Mouse (Mus musculus) heart, embryonic 14.5 days (tissue): ENCODE measurements around the gene Mlkl. TPM values are rescaled to one million over a fixed set of nuclear protein-coding genes. Genes with fewer than 3 reads are reported as not detected.
"Not testable (repeated sequence)": the region's sequence is repeated elsewhere in the genome, so short reads cannot be mapped to it uniquely, and the experiment has no call there.

Experiments used
- ATAC-seq: fragments of 200-750 bp; cut with Nextera tagmentation; 2 replicates; pipeline ENCODE4 v1.8.0; 2017; ENCODE audit warnings: low read depth, moderate TSS enrichment; ENCODE audit not compliant: insufficient number of reproducible peaks, insufficient read depth, low FRiP score
- H3K27ac ChIP-seq, 2 experiments: fragments of 200-500 bp in 1 of 2; fragments of 300-500 bp in 1 of 2; sonication (generic) in 1 of 2; replicated peaks in 1 of 2; 2 replicates each; pipeline ENCODE4 v1.5.1; 2012 to 2014; ENCODE audit warnings: low read depth in 2 of 2, low read length in 2 of 2, control low read depth in 1 of 2, mild to moderate bottlenecking in 1 of 2, mixed read lengths in 1 of 2; ENCODE audit not compliant: control insufficient read depth in 1 of 2, insufficient read depth in 1 of 2
- H3K27me3 ChIP-seq: fragments of 300-500 bp; sonication (generic); 2 replicates; pipeline ENCODE4 v1.6.1; 2014; ENCODE audit warnings: mild to moderate bottlenecking, low read length, control low read depth; ENCODE audit not compliant: control insufficient read depth, insufficient read depth
- H3K36me3 ChIP-seq: fragments of 300-500 bp; sonication (generic); 2 replicates; pipeline ENCODE4 v1.6.1; 2014; ENCODE audit warnings: mild to moderate bottlenecking, control low read depth, low read length, mixed read lengths; ENCODE audit not compliant: control insufficient read depth, insufficient read depth
- H3K4me1 ChIP-seq, 2 experiments: fragments of 200-500 bp in 1 of 2; fragments of 300-500 bp in 1 of 2; sonication (generic) in 1 of 2; 2 replicates each; pipeline ENCODE4 v1.6.1; 2012 to 2014; ENCODE audit warnings: low read length in 2 of 2, control low read depth in 1 of 2, mixed read lengths in 1 of 2; ENCODE audit not compliant: control insufficient read depth in 2 of 2, insufficient read depth in 2 of 2
- H3K4me2 ChIP-seq: fragments of 300-500 bp; sonication (generic); 2 replicates; pipeline ENCODE4 v1.6.1; 2014; ENCODE audit warnings: mild to moderate bottlenecking, low read length
- H3K4me3 ChIP-seq, 2 experiments: fragments of 200-500 bp in 1 of 2; fragments of 300-500 bp in 1 of 2; sonication (generic) in 1 of 2; 2 replicates each; pipeline ENCODE4 v1.5.1; 2012 to 2014; ENCODE audit warnings: low read length in 2 of 2, mild to moderate bottlenecking in 2 of 2, control low read depth in 1 of 2, low read depth in 1 of 2, moderate library complexity in 1 of 2; ENCODE audit not compliant: control insufficient read depth in 1 of 2, insufficient read depth in 1 of 2
- H3K9ac ChIP-seq: fragments of 300-500 bp; sonication (generic); 2 replicates; pipeline ENCODE4 v1.6.1; 2014; ENCODE audit warnings: mild to moderate bottlenecking, low read length
- H3K9me3 ChIP-seq: fragments of 300-500 bp; sonication (generic); 2 replicates; pipeline ENCODE4 v1.6.1; 2016; ENCODE audit warnings: low read length, control low read depth; ENCODE audit not compliant: control insufficient read depth
- WGBS: fragments of 180-500 bp; shearing (Covaris S2); extraction: QIAGEN DNeasy Blood & Tissue Kit; methylation state at CpG from one replicate; pipeline ENCODE4 v1.1.7; 2014; 5-methylcytosine and 5-hydroxymethylcytosine counted together
- polyA plus RNA-seq: library from polyadenylated mRNA; unstranded; fragments of >200 nt; fragmentation: Nextera tagmentation; extraction: Ambion mirVana; gene quantifications from 2 replicates; pipeline ENCODE4 v1.2.1, GENCODE M21; 2014

The Mlkl gene
- polyA plus RNA-seq, 1 experiment from 2014 or later, result 2.9 TPM

DNA sequence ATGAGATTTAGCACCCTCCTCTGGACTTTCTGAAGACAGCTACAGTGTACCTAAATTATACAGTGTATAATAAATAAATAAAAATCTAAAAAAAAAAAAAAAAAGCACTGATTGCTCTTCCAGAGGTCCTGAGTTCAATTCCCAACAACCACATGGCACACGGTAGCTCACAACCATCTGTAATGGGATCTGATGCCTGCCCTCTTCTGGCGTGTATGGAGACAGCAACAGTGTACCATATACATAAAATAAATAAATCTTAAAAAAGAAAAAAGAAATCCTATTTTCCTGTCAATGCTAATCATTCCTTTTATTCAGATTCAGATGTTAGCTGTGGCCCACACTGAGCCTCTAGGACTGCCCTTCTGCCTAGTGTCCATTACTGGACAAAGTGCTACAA is 69.7 kb downstream of the Mlkl start:
- Histone ChIP-seq H3K4me3 (no peak overlapping the region), H3K27ac (no peak overlapping the region), H3K27me3 (no peaks in the 10 kb centered on the region), H3K4me1 (no peaks in the 10 kb centered on the region), H3K9ac (no peak overlapping the region), H3K36me3 (peaks cover 22% of the 10 kb centered on the region), H3K9me3 (peaks cover 9% of the 10 kb centered on the region), H3K4me2 (no peak overlapping the region)
- ATAC-seq, result no peak
- WGBS, result 81% methylated on average over 2 of the region's 2 CpGs

DNA sequence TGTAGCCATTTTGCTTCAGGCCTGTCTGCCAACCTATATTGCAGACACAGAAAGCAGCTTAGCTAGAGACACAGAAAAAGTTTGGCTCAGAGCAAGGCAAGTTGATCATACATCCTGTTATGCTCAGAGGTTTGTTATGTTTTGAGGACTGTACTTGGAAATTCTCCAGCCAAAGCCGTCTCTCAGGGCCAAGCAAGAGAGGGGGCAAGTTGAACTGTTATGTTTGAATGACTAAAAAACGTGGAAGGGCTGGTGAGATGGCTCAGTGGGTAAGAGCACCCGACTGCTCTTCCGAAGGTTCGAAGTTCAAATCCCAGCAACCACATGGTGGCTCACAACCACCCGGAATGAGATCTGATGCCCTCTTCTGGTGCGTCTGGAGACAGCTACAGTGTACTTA is 71.8 kb downstream of the Mlkl start:
- not testable (repeated sequence) for H3K4me2 ChIP-seq, H3K27ac ChIP-seq
- WGBS, result 73% methylated on average over 7 of the region's 7 CpGs

DNA sequence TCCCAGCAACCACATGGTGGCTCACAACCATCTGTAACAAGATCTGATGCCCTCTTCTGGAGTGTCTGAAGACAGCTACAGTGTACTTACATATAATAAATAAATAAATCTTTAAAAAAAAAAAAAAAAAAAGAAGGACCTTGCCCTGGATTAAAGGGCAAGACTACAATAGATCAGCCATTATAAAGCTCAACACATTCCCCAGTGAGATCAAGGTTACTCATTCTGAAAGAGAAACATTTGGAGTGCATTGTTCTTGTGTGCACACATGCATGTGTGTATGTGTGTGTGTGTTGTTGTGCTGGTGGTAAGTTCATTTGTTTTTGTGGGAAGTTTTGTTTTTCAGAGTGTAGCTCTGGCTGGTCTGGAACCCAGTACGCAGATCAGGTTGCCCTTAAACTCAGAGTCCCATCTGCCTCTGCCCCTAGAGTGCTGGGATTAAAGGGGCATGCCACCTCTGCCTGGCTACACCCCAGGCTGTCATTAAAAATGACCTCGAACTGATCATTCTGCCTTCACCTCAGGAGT is 73.2 kb downstream of the Mlkl start:
- ATAC-seq, result no peak
- Histone ChIP-seq H3K4me3 (no peak overlapping the region), H3K27ac (no peak overlapping the region)

More for the DNA sequence above, 71.8 kb downstream of the Mlkl start:
- Histone ChIP-seq H3K4me1 (peaks cover 8 to 16% of the 10 kb centered on the region in 2 experiments), H3K36me3 (peaks cover 13% of the 10 kb centered on the region)
- not testable (repeated sequence) for ATAC-seq, H3K9ac ChIP-seq, H3K27me3 ChIP-seq, H3K4me3 ChIP-seq, H3K9me3 ChIP-seq

GRCm38 (mm10) chr8:111261981-111262381 is 76.0 kb downstream of the Mlkl start:
- H3K9ac ChIP-seq, result no peak overlapping the region
- peaks cover 6% of the 10 kb centered on the region for H3K9me3 ChIP-seq
- H3K27me3 ChIP-seq, result no peaks in the 10 kb centered on the region
- H3K4me1 ChIP-seq, result peaks cover 8 to 30% of the 10 kb centered on the region in 2 experiments
- peak; percentile 25; the same call in 1 of the 2 replicates for ATAC-seq
- WGBS, result 9% methylated on average over 4 of the region's 4 CpGs
- peak overlapping the region; percentile 77 to 82 for H3K27ac ChIP-seq
- peak overlapping the region; percentile 47 for H3K4me2 ChIP-seq
- no peak overlapping the region for H3K4me3 ChIP-seq
- H3K36me3 ChIP-seq, result no peaks in the 10 kb centered on the region

More for the DNA sequence above, 73.2 kb downstream of the Mlkl start:
- Histone ChIP-seq H3K27me3 (no peaks in the 10 kb centered on the region), H3K4me1 (peaks cover 8 to 18% of the 10 kb centered on the region in 2 experiments), H3K4me2 (no peak overlapping the region), H3K36me3 (peaks cover 1% of the 10 kb centered on the region; the same call in 1 of the 2 replicates), H3K9ac (no peak overlapping the region), H3K9me3 (peaks cover 9% of the 10 kb centered on the region)
- WGBS, result 77% methylated on average over 2 of the region's 2 CpGs

Other genes with a start within 250 kb of the Mlkl start
- not detected in 2 replicates for gene Clec18a, start 245.8 kb downstream of the Mlkl start, polyA plus RNA-seq
- 9.3 and 9.8 TPM in 2 replicates for gene Pdpr, start 243.5 kb downstream of the Mlkl start, polyA plus RNA-seq
- gene Glg1, start 79.0 kb downstream of the Mlkl start, polyA plus RNA-seq, result 83.5 and 85.1 TPM in 2 replicates
- 34.5 and 36.6 TPM in 2 replicates for gene Rfwd3, start 38.0 kb downstream of the Mlkl start, polyA plus RNA-seq
- gene Fa2h, start 55.6 kb upstream of the Mlkl start, polyA plus RNA-seq, result not detected in 2 replicates
- gene Wdr59, start 183.9 kb upstream of the Mlkl start, polyA plus RNA-seq, result 3.0 and 3.4 TPM in 2 replicates
- 29.7 and 33.8 TPM in 2 replicates for gene Znrf1, start 197.9 kb upstream of the Mlkl start, polyA plus RNA-seq